Mouse (Mus musculus): Measurements from ENCODE around the gene Epha4. TPM values are rescaled to one million over a fixed set of nuclear protein-coding genes. Genes with fewer than 3 reads are reported as not detected.

Gene Epha4
- polyA plus RNA-seq, 1 experiment from 2014 or later = 28.8 TPM

DNA sequence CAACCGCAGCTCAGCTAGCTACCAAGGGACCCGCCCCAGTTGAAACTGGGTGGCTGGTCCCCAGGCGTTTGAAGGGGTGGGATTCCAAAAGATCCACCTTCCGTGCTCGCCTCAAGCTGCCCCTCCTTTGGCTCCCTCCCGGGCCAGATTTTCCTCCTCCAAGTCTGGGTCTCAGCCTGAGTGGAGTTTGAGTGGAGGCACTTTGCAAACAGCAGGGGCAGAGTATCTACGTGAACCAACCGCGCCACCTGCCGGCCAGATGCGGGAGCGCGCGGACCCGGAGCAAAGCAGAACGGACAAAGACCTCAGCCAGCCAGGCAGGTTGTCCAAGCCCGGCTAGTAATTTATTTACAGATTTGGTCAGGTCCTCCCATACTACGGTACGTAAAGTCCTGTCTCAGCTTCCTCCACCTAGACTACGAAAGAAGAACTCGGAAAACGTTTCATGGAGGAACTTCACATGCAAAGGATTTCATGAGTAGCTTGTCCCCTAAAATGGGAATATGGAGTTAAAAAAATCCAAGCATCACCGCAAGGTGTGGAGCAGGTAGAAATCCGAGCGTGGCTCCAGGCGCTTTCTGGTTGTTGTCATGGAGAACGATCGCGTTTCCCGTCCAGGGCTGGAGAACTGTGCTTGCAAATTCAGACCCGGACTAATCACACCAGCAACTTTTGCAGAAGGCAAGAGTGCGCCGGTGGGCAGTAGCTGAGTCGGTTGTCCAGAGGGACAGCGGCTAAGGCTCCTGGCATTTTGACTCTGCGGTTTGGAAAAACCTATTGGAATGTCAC is 1.5 kb upstream of the Epha4 start:
- 1% methylated on average over 36 of the region's 36 CpGs for WGBS
- Histone ChIP-seq H3K4me2 (ENCODE audit: low read depth, low read length) (peak overlapping the region; percentile 95), H3K9ac (replicated peaks; ENCODE audit: low read length) (peak overlapping the region; percentile 60), H3K27ac (replicated peaks; ENCODE audit: low read depth, low read length) (no peak overlapping the region), H3K4me1 (ENCODE audit: control insufficient read depth, insufficient read depth, low read length) (no peaks in the 10 kb centered on the region; the same call in 1 of the 2 replicates), H3K36me3 (replicated peaks; ENCODE audit: control insufficient read depth, insufficient read depth, low read depth, low read length) (no peaks in the 10 kb centered on the region), H3K9me3 (replicated peaks; ENCODE audit: control insufficient read depth, low read length) (no peaks in the 10 kb centered on the region), H3K27me3 (ENCODE audit: control insufficient read depth, insufficient read depth, low read length) (no peaks in the 10 kb centered on the region), H3K4me3 (ENCODE audit: low read depth, low read length) (peak overlapping the region; percentile 73)
- ATAC-seq (replicated peaks; ENCODE audit: insufficient number of reproducible peaks, low FRiP score, low TSS enrichment, low read depth) = 0 out of 2 replicates have a peak, but pooled peaks have one; percentile 35
- DNase-seq (ENCODE audit: low spot score) = peak; percentile 94

GRCm38 (mm10) chr1:77515651-77515981 is 728 bp upstream of the Epha4 start:
- H3K27ac ChIP-seq (replicated peaks; ENCODE audit: low read depth, low read length) = no peak overlapping the region
- peak; percentile 53 for DNase-seq (ENCODE audit: low spot score)
- peaks cover 3% of the 10 kb centered on the region; the same call in 1 of the 2 replicates for H3K4me1 ChIP-seq (ENCODE audit: control insufficient read depth, insufficient read depth, low read length)
- no peaks in the 10 kb centered on the region for H3K27me3 ChIP-seq (ENCODE audit: control insufficient read depth, insufficient read depth, low read length)
- 2% methylated on average over 12 of the region's 12 CpGs for WGBS
- no peaks in the 10 kb centered on the region for H3K36me3 ChIP-seq (replicated peaks; ENCODE audit: control insufficient read depth, insufficient read depth, low read depth, low read length)
- ATAC-seq (replicated peaks; ENCODE audit: insufficient number of reproducible peaks, low FRiP score, low TSS enrichment, low read depth) = no peak
- H3K9me3 ChIP-seq (replicated peaks; ENCODE audit: control insufficient read depth, low read length) = no peaks in the 10 kb centered on the region
- H3K4me2 ChIP-seq (ENCODE audit: low read depth, low read length) = peak overlapping the region; percentile 95
- H3K9ac ChIP-seq (replicated peaks; ENCODE audit: low read length) = peak overlapping the region; percentile 60
- peak overlapping the region; percentile 73 for H3K4me3 ChIP-seq (ENCODE audit: low read depth, low read length)

- H3K4me3 ChIP-seq (ENCODE audit: low read depth, low read length) = peak overlapping the region; percentile 73
- H3K9me3 ChIP-seq (replicated peaks; ENCODE audit: control insufficient read depth, low read length) = no peaks in the 10 kb centered on the region
- H3K36me3 ChIP-seq (replicated peaks; ENCODE audit: control insufficient read depth, insufficient read depth, low read depth, low read length) = no peaks in the 10 kb centered on the region
- no peaks in the 10 kb centered on the region for H3K27me3 ChIP-seq (ENCODE audit: control insufficient read depth, insufficient read depth, low read length)
- DNase-seq (ENCODE audit: low spot score) (peak; percentile 61), ATAC-seq (replicated peaks; ENCODE audit: insufficient number of reproducible peaks, low FRiP score, low TSS enrichment, low read depth) (peak; percentile 21)
- peak overlapping the region; percentile 71 for H3K4me2 ChIP-seq (ENCODE audit: low read depth, low read length)
- H3K9ac ChIP-seq (replicated peaks; ENCODE audit: low read length) = peak overlapping the region; percentile 81
- peaks cover 3% of the 10 kb centered on the region; the same call in 1 of the 2 replicates for H3K4me1 ChIP-seq (ENCODE audit: control insufficient read depth, insufficient read depth, low read length)
- under 1% methylated on average over 45 of the region's 45 CpGs for WGBS
- H3K27ac ChIP-seq (replicated peaks; ENCODE audit: low read depth, low read length) = peak overlapping the region; percentile 73
Observed at GRCm38 (mm10) chr1:77514325-77514962, 444 bp downstream of the Epha4 start.

DNA sequence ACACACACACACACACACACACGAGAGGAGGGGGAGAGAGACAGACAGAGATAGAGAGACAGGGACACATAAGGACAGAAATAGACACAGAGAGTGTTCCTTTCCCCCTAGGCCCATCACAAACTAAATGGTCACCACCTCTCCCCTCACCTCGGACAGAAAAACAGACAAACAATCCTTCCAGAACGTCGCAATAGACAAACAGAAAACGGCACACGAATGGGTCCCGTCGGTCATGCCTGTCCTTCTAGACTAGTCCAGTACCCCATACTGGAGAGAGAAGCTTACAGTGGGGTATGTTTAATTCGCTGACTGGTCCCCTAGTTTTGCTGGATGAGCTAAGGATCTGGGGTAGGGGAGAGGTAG is 946 bp downstream of the Epha4 start:
- peak overlapping the region; percentile 73 for H3K4me3 ChIP-seq (ENCODE audit: low read depth, low read length)
- H3K9me3 ChIP-seq (replicated peaks; ENCODE audit: control insufficient read depth, low read length) = no peaks in the 10 kb centered on the region
- H3K4me1 ChIP-seq (ENCODE audit: control insufficient read depth, insufficient read depth, low read length) = peaks cover 3% of the 10 kb centered on the region; the same call in 1 of the 2 replicates
- H3K36me3 ChIP-seq (replicated peaks; ENCODE audit: control insufficient read depth, insufficient read depth, low read depth, low read length) = no peaks in the 10 kb centered on the region
- DNase-seq (ENCODE audit: low spot score) (peak; percentile 20), ATAC-seq (replicated peaks; ENCODE audit: insufficient number of reproducible peaks, low FRiP score, low TSS enrichment, low read depth) (no peak)
- H3K4me2 ChIP-seq (ENCODE audit: low read depth, low read length) = peak overlapping the region; percentile 71
- no peaks in the 10 kb centered on the region for H3K27me3 ChIP-seq (ENCODE audit: control insufficient read depth, insufficient read depth, low read length)
- WGBS = 0% methylated on average over 9 of the region's 9 CpGs
- peak overlapping the region; percentile 73 for H3K27ac ChIP-seq (replicated peaks; ENCODE audit: low read depth, low read length)
- peak overlapping the region; percentile 81 for H3K9ac ChIP-seq (replicated peaks; ENCODE audit: low read length)

DNA sequence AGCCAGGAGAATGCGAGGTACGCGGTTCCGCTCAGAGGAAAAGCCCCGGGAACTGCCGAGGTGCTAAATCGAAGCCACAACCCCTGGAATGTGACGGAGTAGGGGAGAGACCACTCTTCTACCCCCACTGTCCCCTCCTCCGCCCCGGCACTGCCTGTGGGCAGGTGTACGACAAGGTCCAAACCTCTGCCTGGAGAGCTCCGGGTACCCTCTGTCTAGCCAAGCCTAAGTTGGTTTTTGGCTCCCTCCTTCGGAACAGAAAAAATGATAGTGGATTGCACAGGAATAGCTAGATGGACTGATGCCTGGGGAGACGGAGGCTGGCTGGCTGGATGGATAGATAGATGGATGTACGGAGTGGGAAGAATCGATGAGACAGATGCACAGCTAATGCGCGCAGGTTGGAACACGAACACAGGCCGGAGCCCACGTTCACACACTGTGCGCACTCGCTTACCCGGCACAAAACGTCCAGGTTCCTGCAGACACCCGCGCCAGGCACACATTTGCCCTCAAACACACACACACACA is 1.4 kb downstream of the Epha4 start:
- ATAC-seq (replicated peaks; ENCODE audit: insufficient number of reproducible peaks, low FRiP score, low TSS enrichment, low read depth) = peak; percentile 50
- Histone ChIP-seq H3K27me3 (ENCODE audit: control insufficient read depth, insufficient read depth, low read length) (no peaks in the 10 kb centered on the region), H3K9ac (replicated peaks; ENCODE audit: low read length) (peak overlapping the region; percentile 81), H3K4me1 (ENCODE audit: control insufficient read depth, insufficient read depth, low read length) (peaks cover 3% of the 10 kb centered on the region; the same call in 1 of the 2 replicates), H3K9me3 (replicated peaks; ENCODE audit: control insufficient read depth, low read length) (no peaks in the 10 kb centered on the region), H3K4me2 (ENCODE audit: low read depth, low read length) (peak overlapping the region; percentile 71), H3K27ac (replicated peaks; ENCODE audit: low read depth, low read length) (peak overlapping the region; percentile 73; the same call in 1 of the 2 replicates), H3K36me3 (replicated peaks; ENCODE audit: control insufficient read depth, insufficient read depth, low read depth, low read length) (no peaks in the 10 kb centered on the region), H3K4me3 (ENCODE audit: low read depth, low read length) (peak overlapping the region; percentile 73)
- WGBS = under 1% methylated on average over 27 of the region's 27 CpGs
- DNase-seq (ENCODE audit: low spot score) = peak; percentile 68

DNA sequence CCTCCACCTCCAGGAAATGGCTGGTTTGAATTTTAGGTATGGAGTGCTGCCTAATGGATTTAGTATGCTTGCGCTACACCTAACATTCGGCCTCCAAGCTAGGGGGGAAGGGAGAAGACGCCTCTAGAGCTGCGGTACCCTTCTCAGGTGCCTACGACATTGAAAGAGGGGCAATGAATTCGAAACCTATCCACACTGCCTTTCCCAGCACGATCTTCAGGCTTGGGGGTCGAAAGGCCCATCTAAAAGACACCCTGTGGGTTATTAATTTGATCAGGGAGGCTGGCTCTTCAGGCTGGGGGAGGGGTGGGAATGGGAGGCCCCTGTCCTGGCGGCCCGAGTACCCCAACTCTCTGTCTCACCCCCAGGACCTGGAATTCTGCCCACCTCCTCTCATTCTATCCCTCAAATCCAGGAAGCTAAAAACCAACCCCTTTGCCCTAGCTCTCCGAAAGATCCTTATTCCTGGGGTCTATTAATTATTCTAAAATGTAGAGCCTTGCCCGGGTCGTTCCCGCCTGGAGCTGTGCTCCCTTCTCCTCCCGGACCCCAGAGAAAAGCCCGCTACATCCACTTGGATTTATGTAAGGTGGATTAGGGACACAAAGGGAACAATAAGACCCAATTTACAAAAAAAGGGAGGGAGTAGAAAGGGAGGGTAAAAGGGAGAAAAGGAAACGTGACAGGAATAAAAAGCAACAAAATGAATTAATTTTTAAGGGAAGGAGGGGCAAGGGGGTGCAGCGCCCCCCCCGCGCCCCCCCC is 2.3 kb downstream of the Epha4 start:
- H3K4me1 ChIP-seq (ENCODE audit: control insufficient read depth, insufficient read depth, low read length) = peaks cover 3% of the 10 kb centered on the region; the same call in 1 of the 2 replicates
- DNase-seq (ENCODE audit: low spot score) (peak; percentile 68), ATAC-seq (replicated peaks; ENCODE audit: insufficient number of reproducible peaks, low FRiP score, low TSS enrichment, low read depth) (no peak)
- no peaks in the 10 kb centered on the region for H3K9me3 ChIP-seq (replicated peaks; ENCODE audit: control insufficient read depth, low read length)
- H3K9ac ChIP-seq (replicated peaks; ENCODE audit: low read length) = peak overlapping the region; percentile 81
- peak overlapping the region; percentile 66 for H3K27ac ChIP-seq (replicated peaks; ENCODE audit: low read depth, low read length)
- WGBS = 1% methylated on average over 20 of the region's 20 CpGs
- H3K4me3 ChIP-seq (ENCODE audit: low read depth, low read length) = peak overlapping the region; percentile 73
- H3K27me3 ChIP-seq (ENCODE audit: control insufficient read depth, insufficient read depth, low read length) = no peaks in the 10 kb centered on the region
- peak overlapping the region; percentile 71 for H3K4me2 ChIP-seq (ENCODE audit: low read depth, low read length)
- H3K36me3 ChIP-seq (replicated peaks; ENCODE audit: control insufficient read depth, insufficient read depth, low read depth, low read length) = no peaks in the 10 kb centered on the region

DNA sequence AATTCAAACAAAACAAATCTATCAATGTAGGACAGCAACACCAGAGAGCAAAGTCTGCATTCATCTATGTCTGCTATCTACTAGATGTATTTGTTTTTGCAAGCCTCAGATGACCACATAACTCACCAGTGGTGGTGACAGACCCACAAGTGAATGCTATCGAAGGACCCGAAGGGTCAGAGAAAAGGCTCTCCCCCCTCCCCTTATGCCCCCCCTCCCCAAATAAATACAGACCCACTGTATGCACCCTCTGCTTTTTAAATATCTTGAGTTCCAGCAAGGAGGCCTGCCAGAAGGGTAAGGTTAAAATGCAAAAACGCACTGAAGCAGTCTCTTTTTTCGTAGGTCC is 2.9 kb downstream of the Epha4 start:
- peak overlapping the region; percentile 73 for H3K4me3 ChIP-seq (ENCODE audit: low read depth, low read length)
- H3K9ac ChIP-seq (replicated peaks; ENCODE audit: low read length) = peak overlapping the region; percentile 81
- peak overlapping the region; percentile 71 for H3K4me2 ChIP-seq (ENCODE audit: low read depth, low read length)
- H3K4me1 ChIP-seq (ENCODE audit: control insufficient read depth, insufficient read depth, low read length) = peaks cover 3% of the 10 kb centered on the region; the same call in 1 of the 2 replicates
- ATAC-seq (replicated peaks; ENCODE audit: insufficient number of reproducible peaks, low FRiP score, low TSS enrichment, low read depth) (no peak), DNase-seq (ENCODE audit: low spot score) (no peak)
- 5% methylated on average over 4 of the region's 4 CpGs for WGBS
- no peaks in the 10 kb centered on the region for H3K27me3 ChIP-seq (ENCODE audit: control insufficient read depth, insufficient read depth, low read length)
- no peaks in the 10 kb centered on the region for H3K36me3 ChIP-seq (replicated peaks; ENCODE audit: control insufficient read depth, insufficient read depth, low read depth, low read length)
- H3K9me3 ChIP-seq (replicated peaks; ENCODE audit: control insufficient read depth, low read length) = no peaks in the 10 kb centered on the region
- H3K27ac ChIP-seq (replicated peaks; ENCODE audit: low read depth, low read length) = peak overlapping the region; percentile 66; the same call in 1 of the 2 replicates

All from embryonic facial prominence, embryonic 11.5 days (tissue).